In the genomic region with DNA sequence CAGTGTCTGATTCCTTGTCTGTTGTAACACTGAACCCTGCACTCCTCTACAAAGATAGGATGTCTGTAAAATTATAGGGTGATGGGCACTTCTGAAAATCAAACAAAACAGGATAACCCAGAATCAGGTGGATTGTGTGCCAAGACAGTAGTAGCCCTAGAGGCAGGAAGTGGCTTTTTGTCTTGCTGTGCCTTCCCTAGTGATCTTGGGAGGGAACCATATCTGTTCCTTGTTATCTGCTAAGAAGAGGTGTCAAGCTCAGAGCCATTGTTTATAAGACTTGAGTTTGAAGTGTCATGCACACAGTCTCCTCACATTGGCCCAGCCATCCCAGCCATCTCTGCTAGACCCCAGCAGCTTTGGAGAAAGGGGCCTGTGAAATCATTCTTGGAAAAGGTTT, we compare ENCODE assay signal across 23 mouse cellular contexts.
A peak's percentile ranks its signal among the peaks of the same experiment; 100 is the strongest.
DNase-seq lines count a peak whose midpoint lies in the region; ATAC-seq lines count a peak whose summit lies in the region.
"Had no signal": no experiment of that assay in that cellular context is flagged by ENCODE, and none has a peak within 500 bp of the region (broad histone marks: within the 10 kb centered on the region; RNA-seq: fewer than 3 reads in every experiment).

No protein-coding gene starts in this region.

- no peaks in the 10 kb centered on the region for H3K27me3 ChIP-seq in midbrain, embryonic 11.5 days (ENCODE audit: control insufficient read depth, insufficient read depth, low read length)
- H3K27me3 ChIP-seq in midbrain, embryonic 15.5 days (replicated peaks) = no peaks in the 10 kb centered on the region
- H3K27me3 ChIP-seq: CH12.LX; embryonic facial prominence, embryonic 12.5 days; forebrain, embryonic 13.5 days; forebrain, embryonic 15.5 days had no signal

- H3K27ac ChIP-seq in midbrain, embryonic 11.5 days (ENCODE audit: low read depth, low read length) = no peak overlapping the region
- no peak overlapping the region for H3K27ac ChIP-seq in midbrain, embryonic 15.5 days
- H3K27ac ChIP-seq: embryonic facial prominence, embryonic 10.5 days; embryonic facial prominence, embryonic 12.5 days; forebrain, embryonic 13.5 days; forebrain, embryonic 15.5 days had no signal

- H3K9me3 ChIP-seq in midbrain, embryonic 11.5 days (ENCODE audit: control insufficient read depth, low read length) = no peaks in the 10 kb centered on the region
- H3K9me3 ChIP-seq in midbrain, embryonic 15.5 days = no peaks in the 10 kb centered on the region
- H3K9me3 ChIP-seq: embryonic facial prominence, embryonic 10.5 days; embryonic facial prominence, embryonic 12.5 days; forebrain, embryonic 13.5 days; forebrain, embryonic 15.5 days; G1E had no signal

- DNase-seq in heart, adult 11 months = peak; percentile 59
- DNase-seq in heart, postnatal 36 days = no peak
- DNase-seq in midbrain, embryonic 11.5 days (ENCODE audit: low spot score, missing footprints) = peak; percentile 57
- peak; percentile 11 for DNase-seq in thymus, postnatal 0 days (ENCODE audit: low spot score)
- DNase-seq in thymus, postnatal 4 days = no peak
- DNase-seq: adrenal gland, adult 2 months; adrenal gland, postnatal 10 days; adrenal gland, postnatal 25 days; B cell, adult 2 months; cerebellum, adult 11 months; cerebellum, adult 18-20 months; cerebellum, adult 8-10 months; cerebellum, adult 9-11 months; cerebellum, postnatal 14 days; forebrain, postnatal 0 days had no signal

- no peaks in the 10 kb centered on the region for H3K4me1 ChIP-seq in midbrain, embryonic 11.5 days (ENCODE audit: control insufficient read depth, insufficient read depth, low read length)
- no peaks in the 10 kb centered on the region for H3K4me1 ChIP-seq in midbrain, embryonic 15.5 days
- H3K4me1 ChIP-seq: embryonic facial prominence, embryonic 10.5 days; embryonic facial prominence, embryonic 12.5 days; forebrain, embryonic 13.5 days; forebrain, embryonic 15.5 days had no signal

- ATAC-seq in midbrain, embryonic 11.5 days (ENCODE audit: low FRiP score) = no peak
- ATAC-seq in midbrain, embryonic 15.5 days (replicated peaks) = no peak
- ATAC-seq: CD4-positive, CD25-positive, alpha-beta regulatory T cell, adult 4 months; forebrain, embryonic 13.5 days; forebrain, embryonic 15.5 days; forebrain, postnatal 0 days had no signal

- H3K4me3 ChIP-seq in midbrain, embryonic 11.5 days (ENCODE audit: low read depth, low read length) = no peak overlapping the region
- no peak overlapping the region for H3K4me3 ChIP-seq in midbrain, embryonic 15.5 days
- H3K4me3 ChIP-seq: embryonic facial prominence, embryonic 10.5 days; embryonic facial prominence, embryonic 12.5 days; forebrain, embryonic 13.5 days; forebrain, embryonic 15.5 days had no signal

- intact Hi-C loops in heart, postnatal 36 days (cut with DNase I) = no loop called here

- H3K9ac ChIP-seq in midbrain, embryonic 11.5 days (ENCODE audit: low read length) = no peak overlapping the region
- no peak overlapping the region for H3K9ac ChIP-seq in midbrain, embryonic 15.5 days
- H3K9ac ChIP-seq: embryonic facial prominence, embryonic 12.5 days; forebrain, embryonic 13.5 days; forebrain, embryonic 15.5 days; forebrain, postnatal 0 days had no signal

- no peaks in the 10 kb centered on the region for H3K36me3 ChIP-seq in midbrain, embryonic 11.5 days (ENCODE audit: control insufficient read depth, insufficient read depth, low read length)
- H3K36me3 ChIP-seq in midbrain, embryonic 15.5 days (replicated peaks) = no peaks in the 10 kb centered on the region; the same call in 1 of the 2 replicates
- H3K36me3 ChIP-seq: embryonic facial prominence, embryonic 12.5 days had no signal

- H3K4me2 ChIP-seq in midbrain, embryonic 11.5 days = no peak overlapping the region
- no peak overlapping the region for H3K4me2 ChIP-seq in midbrain, embryonic 15.5 days
- H3K4me2 ChIP-seq: embryonic facial prominence, embryonic 12.5 days; forebrain, embryonic 13.5 days; forebrain, embryonic 15.5 days had no signal

Comparison
In these comparisons a context has a peak if more than half of its experiments do, and no peak if none do; other contexts are left out.
1. DNase-seq: peak in heart, adult 11 months (single experiment), midbrain, embryonic 11.5 days (single experiment) and thymus, postnatal 0 days (single experiment); none in heart, postnatal 36 days (0 of 2) and thymus, postnatal 4 days (single experiment).